Mouse (Mus musculus) ES-E14 (cell line): ENCODE results near the gene Lancl2. TPM values are rescaled to one million over a fixed set of nuclear protein-coding genes. Genes with fewer than 3 reads are reported as not detected.

Experiments used
- DNase-seq: peaks from one replicate; pipeline ENCODE4 v3.0.0-alpha.2; 2013; ENCODE audit warnings: low read depth, low spot score
- H3K27ac ChIP-seq: 2 replicates; pipeline ENCODE4 v1.5.1; 2012; ENCODE audit warnings: low read depth, mild to moderate bottlenecking, low read length, moderate library complexity, mixed read lengths; ENCODE audit not compliant: poor library complexity, insufficient read depth, severe bottlenecking
- H3K36me3 ChIP-seq: 2 replicates; pipeline ENCODE4 v1.6.1; 2012; ENCODE audit warnings: mild to moderate bottlenecking, low read length, moderate library complexity, mixed read lengths; ENCODE audit not compliant: control insufficient read depth, poor library complexity, insufficient read depth, severe bottlenecking
- H3K4me1 ChIP-seq, 2 experiments: fragments of 150-350 bp in 1 of 2; sonication (generic) in 1 of 2; 2 replicates each; pipeline ENCODE4 v1.6.1; 2012; ENCODE audit warnings: low read length in 2 of 2, mild to moderate bottlenecking in 1 of 2, mixed read lengths in 1 of 2; ENCODE audit not compliant: control insufficient read depth in 2 of 2, insufficient read depth in 2 of 2, poor library complexity in 1 of 2
- H3K4me3 ChIP-seq, 2 experiments: fragments of 150-350 bp in 1 of 2; sonication (generic) in 1 of 2; 2 replicates each; pipeline ENCODE4 v1.5.1; 2012; ENCODE audit warnings: low read length in 2 of 2, low read depth in 1 of 2, mild to moderate bottlenecking in 1 of 2, mixed read lengths in 1 of 2; ENCODE audit not compliant: insufficient read depth in 1 of 2, poor library complexity in 1 of 2, severe bottlenecking in 1 of 2
- H3K9ac ChIP-seq: 2 replicates; pipeline ENCODE4 v1.6.1; 2012; ENCODE audit warnings: low read depth, mild to moderate bottlenecking, low read length, mixed read lengths; ENCODE audit not compliant: poor library complexity, insufficient read depth, severe bottlenecking
- H3K9me3 ChIP-seq: fragments of 150-350 bp; sonication (generic); 2 replicates; pipeline ENCODE4 v1.6.1; 2012; ENCODE audit warnings: low read depth, mild to moderate bottlenecking, low read length; ENCODE audit not compliant: control insufficient read depth, insufficient read depth
- CHD2 ChIP-seq: IDR thresholded peaks from 2 replicates; pipeline ENCODE4 v1.6.1; 2014; ENCODE audit warnings: mild to moderate bottlenecking, low read depth, low read length, inconsistent platforms
- HCFC1 ChIP-seq: IDR thresholded peaks from 2 replicates; pipeline ENCODE4 v1.6.1; 2012; ENCODE audit warnings: low read length, inconsistent platforms, borderline replicate concordance; ENCODE audit not compliant: insufficient read depth
- MAFK ChIP-seq: IDR thresholded peaks from 2 replicates; pipeline ENCODE4 v1.6.1; 2014; ENCODE audit warnings: mild to moderate bottlenecking, low read depth, low read length, inconsistent platforms; ENCODE audit not compliant: insufficient read depth
- ZC3H11A ChIP-seq: IDR thresholded peaks from 2 replicates; pipeline ENCODE4 v1.6.1; 2012; ENCODE audit warnings: low read depth, mild to moderate bottlenecking, inconsistent platforms, low read length, borderline replicate concordance
- ZNF384 ChIP-seq: IDR thresholded peaks from 2 replicates; pipeline ENCODE4 v1.6.1; 2012; ENCODE audit warnings: low read depth, low read length, inconsistent platforms
- in situ Hi-C, 2 experiments: fragments of 600-800 bp; cut with MboI; formaldehyde crosslinking; loops; one replicate each; pipeline ENCODE4 v1.15.1; 2025; ENCODE audit warnings: low sequenced_read_pairs in 2 of 2, inconsistent platforms in 1 of 2; ENCODE audit not compliant: unreplicated experiment in 2 of 2
- total RNA-seq: library from RNA; depleted of rRNA; stranded (reverse); fragments of 300-350 nt; gene quantifications from 2 replicates; pipeline ENCODE4 v1.2.3, GENCODE M21; 2012

Lancl2 gene
- total RNA-seq, 1 experiment = 13.6 TPM

- H3K4me3 ChIP-seq = no peak overlapping the region
Observed at GRCm38 (mm10) chr6:57701686-57702085, 654 bp upstream of the Lancl2 start.

GRCm38 (mm10) chr6:57702743-57703499 lies 581 bp downstream of the Lancl2 start:
- no peaks in the 10 kb centered on the region for H3K9me3 ChIP-seq
- peaks cover 0 to 3% of the 10 kb centered on the region in 2 experiments; a peak in 2 of 4 replicates for H3K4me1 ChIP-seq
- H3K9ac ChIP-seq = peak overlapping the region; percentile 98
- peak; percentile 82 for DNase-seq
- in situ Hi-C loops = no loop called here
- TF ChIP-seq ZNF384 = no peak
- no peak for TF ChIP-seq HCFC1
- no peak for TF ChIP-seq ZC3H11A
- TF ChIP-seq MAFK = no peak
- no peak for TF ChIP-seq CHD2
- H3K27ac ChIP-seq = peak overlapping the region; percentile 89
- H3K36me3 ChIP-seq = no peaks in the 10 kb centered on the region
- H3K4me3 ChIP-seq = peak overlapping the region; percentile 80 to 89

More at GRCm38 (mm10) chr6:57701686-57702085, 654 bp upstream of the Lancl2 start:
- Histone ChIP-seq H3K27ac (no peak overlapping the region), H3K9ac (no peak overlapping the region), H3K36me3 (no peaks in the 10 kb centered on the region), H3K9me3 (no peaks in the 10 kb centered on the region), H3K4me1 (peaks cover 0 to 3% of the 10 kb centered on the region in 2 experiments; a peak in 2 of 4 replicates)
- DNase-seq = no peak
- in situ Hi-C loops = no loop called here
- TF ChIP-seq HCFC1 (no peak), MAFK (no peak), CHD2 (no peak), ZNF384 (no peak), ZC3H11A (no peak)

GRCm38 (mm10) chr6:57703703-57704102 lies 1.4 kb downstream of the Lancl2 start:
- DNase-seq = no peak
- H3K27ac ChIP-seq = no peak overlapping the region
- peak overlapping the region; percentile 98; the same call in 1 of the 2 replicates for H3K9ac ChIP-seq
- TF ChIP-seq ZNF384 = no peak
- no peak for TF ChIP-seq CHD2
- no peak for TF ChIP-seq ZC3H11A
- no peak for TF ChIP-seq HCFC1
- no peak for TF ChIP-seq MAFK
- H3K9me3 ChIP-seq = no peaks in the 10 kb centered on the region
- in situ Hi-C loops = no loop called here
- H3K36me3 ChIP-seq = no peaks in the 10 kb centered on the region
- peaks cover 0 to 3% of the 10 kb centered on the region in 2 experiments; a peak in 2 of 4 replicates for H3K4me1 ChIP-seq
- H3K4me3 ChIP-seq = peak overlapping the region; percentile 80 to 89

GRCm38 (mm10) chr6:57706721-57707120 lies 4.4 kb downstream of the Lancl2 start:
- Histone ChIP-seq H3K36me3 (no peaks in the 10 kb centered on the region), H3K4me3 (no peak overlapping the region), H3K9me3 (no peaks in the 10 kb centered on the region), H3K9ac (no peak overlapping the region), H3K4me1 (peaks cover 0 to 3% of the 10 kb centered on the region in 2 experiments; a peak in 2 of 4 replicates), H3K27ac (no peak overlapping the region)
- TF ChIP-seq HCFC1 (no peak), ZNF384 (no peak), MAFK (no peak), CHD2 (no peak), ZC3H11A (no peak)
- DNase-seq = no peak
- in situ Hi-C loops = no loop called here
